Mouse (Mus musculus) adrenal gland, adult 18-20 months (tissue): ENCODE data around the gene Tmem54. TPM values are rescaled to one million over a fixed set of nuclear protein-coding genes. Genes with fewer than 3 reads are reported as not detected.

Source experiments
- DNase-seq, 2 experiments: peaks; one replicate each; pipeline ENCODE4 v3.0.0; 2021 to 2022; ENCODE audit warnings: low spot score in 2 of 2
- total RNA-seq, 2 experiments: library from RNA; stranded (reverse); gene quantifications; 1 replicate in 1 of 2; 2 replicates in 1 of 2; pipeline ENCODE4 v1.2.3; 2021

Tmem54 gene
- total RNA-seq, 2 experiments from 2014 or later: not detected

GRCm38 (mm10) chr4:129095276-129095675 is 10.1 kb upstream of the Tmem54 start:
- DNase-seq: no peak

GRCm38 (mm10) chr4:129097006-129097405 is 8.3 kb upstream of the Tmem54 start:
- no peak for DNase-seq

- no peak for DNase-seq
Measured at GRCm38 (mm10) chr4:129102133-129102829, 3.1 kb upstream of the Tmem54 start.

- DNase-seq: no peak
Measured at GRCm38 (mm10) chr4:129106073-129106472, 725 bp downstream of the Tmem54 start.

- DNase-seq: no peak
Measured at GRCm38 (mm10) chr4:129107348-129107899, 2.1 kb downstream of the Tmem54 start.

GRCm38 (mm10) chr4:129108624-129109023 is 3.3 kb downstream of the Tmem54 start:
- DNase-seq: no peak

- DNase-seq: no peak
Measured at GRCm38 (mm10) chr4:129110804-129111203, 5.5 kb downstream of the Tmem54 start.

GRCm38 (mm10) chr4:129111350-129111749 is 6.0 kb downstream of the Tmem54 start:
- no peak for DNase-seq

GRCm38 (mm10) chr4:129112231-129112630 is 6.9 kb downstream of the Tmem54 start:
- no peak for DNase-seq

GRCm38 (mm10) chr4:129113083-129113988 is 8.0 kb downstream of the Tmem54 start:
- DNase-seq: peak in 1 of 2 experiments; percentile 20

- no peak for DNase-seq
Measured at GRCm38 (mm10) chr4:129116703-129117102, 11.4 kb downstream of the Tmem54 start.

GRCm38 (mm10) chr4:129117720-129118510 is 12.6 kb downstream of the Tmem54 start:
- no peak for DNase-seq

GRCm38 (mm10) chr4:129119708-129120107 is 14.4 kb downstream of the Tmem54 start:
- DNase-seq: no peak

- DNase-seq: peak; percentile 67 to 73
Measured at GRCm38 (mm10) chr4:129120520-129121445, 15.4 kb downstream of the Tmem54 start.

GRCm38 (mm10) chr4:129121569-129122086 is 16.3 kb downstream of the Tmem54 start, which contains the start of gene Hpca:
TSS of gene Hpca (minus strand) at chr4:129122036.
- no peak for DNase-seq

GRCm38 (mm10) chr4:129122107-129122506 is 16.8 kb downstream of the Tmem54 start:
- DNase-seq: no peak

GRCm38 (mm10) chr4:129122719-129123118 is 17.4 kb downstream of the Tmem54 start:
- DNase-seq: no peak

- DNase-seq: no peak
Measured at GRCm38 (mm10) chr4:129124652-129125146, 19.4 kb downstream of the Tmem54 start.

GRCm38 (mm10) chr4:129125736-129126451 is 20.5 kb downstream of the Tmem54 start:
- no peak for DNase-seq
